Mouse (Mus musculus) brain, embryonic 14.5 days (tissue): ENCODE measurements at regions not wholly inside any gene's neighbourhood (a gene's known extent, or its start where the extent isn't known, plus 50 kb on each side); places are given as distances from the start of the nearest gene placed in this dataset.

Experiments
- CTCF ChIP-seq: fragments of 200-500 bp; IDR thresholded peaks from 2 replicates; pipeline ENCODE4 v1.5.1; 2012; ENCODE audit warnings: inconsistent platforms, mild to moderate bottlenecking, moderate library complexity, borderline replicate concordance; ENCODE audit not compliant: insufficient read depth, insufficient read length; ENCODE audit errors: extremely low read depth
- POLR2A ChIP-seq: fragments of 200-500 bp; IDR thresholded peaks from 2 replicates; pipeline ENCODE4 v1.6.1; 2012; ENCODE audit warnings: mild to moderate bottlenecking, inconsistent platforms, borderline replicate concordance; ENCODE audit not compliant: poor library complexity, insufficient read depth, insufficient read length, severe bottlenecking; ENCODE audit errors: extremely low read depth

DNA sequence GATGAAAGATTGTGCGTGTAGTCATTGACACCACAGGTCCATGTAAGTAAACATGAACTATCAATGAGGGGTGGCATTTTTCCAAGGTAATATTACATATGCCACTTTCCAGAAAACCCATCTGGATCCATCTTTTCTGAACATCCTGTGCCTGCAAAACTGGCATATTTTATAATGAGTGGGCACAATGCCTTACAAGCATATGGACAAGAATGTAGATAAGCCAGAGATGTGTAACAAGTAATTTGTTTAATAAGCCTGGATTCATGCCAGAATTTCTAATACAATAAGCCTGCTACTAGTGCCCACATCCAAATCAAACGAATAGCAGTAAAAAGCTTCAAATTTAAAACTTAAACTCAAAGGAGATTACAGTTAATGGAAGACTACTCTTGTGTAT, 233.8 kb upstream of the Htr2c start:
- TF ChIP-seq CTCF: no peak
- TF ChIP-seq POLR2A: no peak
